Mouse (Mus musculus) neural tube, embryonic 12.5 days (tissue): ENCODE results near the gene Adat2. TPM values are rescaled to one million over a fixed set of nuclear protein-coding genes. Genes with fewer than 3 reads are reported as not detected.
A peak's percentile ranks its signal among the peaks of the same experiment; 100 is the strongest.

Source experiments
- ATAC-seq: fragments of 200-750 bp; cut with Nextera tagmentation; 2 replicates; pipeline ENCODE4 v1.8.0; 2017; ENCODE audit warnings: low read depth, mild to moderate bottlenecking, moderate TSS enrichment, moderate library complexity; ENCODE audit not compliant: low FRiP score
- H3K27ac ChIP-seq: fragments of 300-500 bp; sonication (generic); 2 replicates; pipeline ENCODE4 v1.5.1; 2016
- H3K27me3 ChIP-seq: fragments of 300-500 bp; sonication (generic); replicated peaks from 2 replicates; pipeline ENCODE4 v1.6.1; 2016; ENCODE audit warnings: mild to moderate bottlenecking
- H3K36me3 ChIP-seq: fragments of 300-500 bp; sonication (generic); 2 replicates; pipeline ENCODE4 v1.6.1; 2016; ENCODE audit warnings: mild to moderate bottlenecking
- H3K4me1 ChIP-seq: fragments of 300-500 bp; sonication (generic); 2 replicates; pipeline ENCODE4 v1.6.1; 2016
- H3K4me2 ChIP-seq: fragments of 300-500 bp; sonication (generic); replicated peaks from 2 replicates; pipeline ENCODE4 v1.6.1; 2016; ENCODE audit warnings: mild to moderate bottlenecking
- H3K4me3 ChIP-seq: fragments of 300-500 bp; sonication (generic); 2 replicates; pipeline ENCODE4 v1.5.1; 2016
- H3K9ac ChIP-seq: fragments of 300-500 bp; sonication (generic); 2 replicates; pipeline ENCODE4 v1.6.1; 2016; ENCODE audit warnings: mild to moderate bottlenecking
- H3K9me3 ChIP-seq: fragments of 300-500 bp; sonication (generic); 2 replicates; pipeline ENCODE4 v1.6.1; 2016; ENCODE audit warnings: mild to moderate bottlenecking
- WGBS: fragments of 180-500 bp; shearing (Covaris S2); methylation state at CpG from one replicate; pipeline ENCODE4 v1.1.7; 2016; 5-methylcytosine and 5-hydroxymethylcytosine counted together
- polyA plus RNA-seq: library from polyadenylated mRNA; unstranded; fragments of >200 nt; fragmentation: Nextera tagmentation; extraction: Ambion mirVana; gene quantifications from 2 replicates; pipeline ENCODE4 v1.2.1, GENCODE M21; 2016

Adat2 gene
- polyA plus RNA-seq, 1 experiment from 2014 or later: 3.2 TPM

DNA sequence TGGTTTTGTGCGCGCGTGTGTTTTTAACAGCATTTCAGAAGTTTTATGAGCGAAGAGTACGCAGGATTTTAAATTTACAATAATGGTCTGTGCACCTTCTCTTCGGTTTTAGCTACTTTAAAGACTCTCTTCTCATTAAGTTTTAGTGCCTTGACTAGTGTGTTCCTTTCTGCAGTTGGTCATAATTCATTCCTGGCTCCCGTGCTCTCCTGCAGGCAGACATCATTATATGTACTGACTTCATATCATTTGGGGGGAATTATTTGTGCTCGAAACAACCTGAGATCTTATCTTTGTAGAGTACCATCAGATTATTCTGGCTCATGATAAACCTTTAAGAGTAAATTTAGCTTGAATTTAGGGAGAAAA lies 12.4 kb downstream of the Adat2 start:
- 38% methylated on average over 8 of the region's 8 CpGs for WGBS
- Histone ChIP-seq H3K27ac (no peak overlapping the region), H3K9me3 (no peaks in the 10 kb centered on the region), H3K4me1 (peaks cover 2% of the 10 kb centered on the region; the same call in 1 of the 2 replicates), H3K36me3 (0 out of 2 replicates have a peak, but pooled peaks cover 3% of the 10 kb centered on the region), H3K27me3 (peaks cover 8% of the 10 kb centered on the region), H3K9ac (no peak overlapping the region), H3K4me2 (peak overlapping the region; percentile 53), H3K4me3 (no peak overlapping the region)
- ATAC-seq: peak; percentile 52

DNA sequence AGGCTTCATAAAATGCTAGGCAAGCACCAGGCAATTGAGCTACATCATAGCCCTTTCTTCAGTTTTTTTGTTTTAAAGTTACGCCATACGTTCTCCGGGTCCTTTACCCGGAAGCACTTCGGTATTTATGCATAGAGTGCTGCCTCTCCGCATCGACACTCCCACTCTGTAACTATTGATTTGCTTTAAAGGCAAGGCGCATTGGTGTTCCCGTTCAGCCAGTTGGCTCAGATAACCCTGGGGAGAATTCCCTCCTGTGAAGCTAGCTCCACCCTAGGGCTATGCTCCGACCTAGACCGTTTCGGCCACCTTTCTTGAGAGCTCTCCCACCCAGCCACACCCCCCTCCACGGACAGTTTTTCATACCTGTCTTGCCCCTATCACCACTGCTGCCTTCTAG lies 13.7 kb downstream of the Adat2 start:
- no peaks in the 10 kb centered on the region for H3K9me3 ChIP-seq
- H3K36me3 ChIP-seq: no peaks in the 10 kb centered on the region
- 64% methylated on average over 13 of the region's 13 CpGs for WGBS
- peaks cover 8% of the 10 kb centered on the region for H3K27me3 ChIP-seq
- H3K4me3 ChIP-seq: no peak overlapping the region
- peaks cover 3% of the 10 kb centered on the region; the same call in 1 of the 2 replicates for H3K4me1 ChIP-seq
- no peak overlapping the region for H3K27ac ChIP-seq
- H3K4me2 ChIP-seq: no peak overlapping the region
- H3K9ac ChIP-seq: no peak overlapping the region
- ATAC-seq: no peak

DNA sequence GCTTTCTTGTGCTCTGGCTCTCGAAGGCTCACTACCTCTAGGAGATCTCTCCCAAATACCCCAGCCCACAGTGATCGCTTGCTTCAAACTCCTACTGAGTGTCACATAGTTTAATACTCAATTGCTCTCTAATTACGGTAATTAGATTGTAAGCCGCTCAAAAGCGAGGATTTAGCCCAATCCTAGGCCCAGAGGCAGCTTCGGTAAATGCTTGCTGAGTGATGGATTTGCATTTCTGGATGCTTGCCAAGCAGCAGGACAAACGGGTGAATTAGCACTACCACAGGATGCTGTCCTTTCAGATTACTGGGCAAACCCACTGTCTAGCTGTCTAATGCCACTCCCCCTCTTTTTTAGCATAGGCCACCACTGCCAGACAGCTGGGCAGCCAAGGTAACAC lies 17.1 kb downstream of the Adat2 start:
- Histone ChIP-seq H3K36me3 (no peaks in the 10 kb centered on the region), H3K27ac (no peak overlapping the region), H3K9ac (no peak overlapping the region), H3K27me3 (peaks cover 8% of the 10 kb centered on the region), H3K4me1 (peaks cover 7% of the 10 kb centered on the region; the same call in 1 of the 2 replicates), H3K4me3 (no peak overlapping the region), H3K4me2 (no peak overlapping the region), H3K9me3 (no peaks in the 10 kb centered on the region)
- ATAC-seq: peak; percentile 68
- 12% methylated on average over 7 of the region's 7 CpGs for WGBS

DNA sequence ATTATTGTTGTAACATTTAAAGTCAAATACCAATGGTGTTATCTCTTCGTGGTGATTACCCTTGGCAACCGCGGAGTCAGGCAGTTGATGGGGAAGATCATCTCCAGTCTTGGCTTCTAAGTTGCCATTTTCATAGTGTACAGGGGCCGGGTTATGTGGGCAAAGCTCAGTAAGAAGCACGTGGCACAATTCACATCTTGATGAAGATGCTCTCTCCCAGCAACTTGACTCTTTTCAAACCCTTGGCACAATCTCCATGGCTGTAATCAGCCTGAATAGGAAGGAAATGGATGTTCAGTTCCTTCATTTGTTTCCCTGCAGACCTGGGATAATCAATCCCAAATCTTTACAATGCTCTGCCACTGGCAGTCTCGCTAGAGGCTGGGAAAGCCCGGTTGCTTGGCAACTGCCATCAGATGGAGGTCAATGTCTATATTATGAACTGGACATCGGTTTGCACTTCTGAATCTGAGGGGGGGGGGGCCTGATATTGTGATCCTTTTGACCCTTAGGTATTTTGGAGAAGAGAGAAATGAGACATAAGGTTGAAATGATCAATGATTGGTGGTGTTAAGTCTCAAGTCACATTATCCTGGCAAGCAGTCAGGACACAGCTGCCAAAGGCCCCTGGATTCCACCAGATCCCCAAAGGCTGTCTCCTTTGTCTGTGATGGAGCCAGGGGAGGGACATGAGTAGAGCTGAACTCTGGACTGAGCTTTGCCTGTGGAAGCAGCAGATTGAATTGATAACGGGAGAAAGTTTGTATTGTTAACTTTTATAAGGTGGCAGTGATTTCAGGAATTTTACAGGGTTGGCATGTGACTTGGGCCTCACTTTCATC lies 18.2 kb downstream of the Adat2 start:
- Histone ChIP-seq H3K9me3 (no peaks in the 10 kb centered on the region), H3K36me3 (no peaks in the 10 kb centered on the region), H3K4me3 (no peak overlapping the region), H3K4me2 (no peak overlapping the region), H3K27ac (no peak overlapping the region), H3K27me3 (peaks cover 7% of the 10 kb centered on the region), H3K9ac (no peak overlapping the region), H3K4me1 (peaks cover 7% of the 10 kb centered on the region; the same call in 1 of the 2 replicates)
- peak; percentile 48; the same call in 1 of the 2 replicates for ATAC-seq
- 38% methylated on average over 9 of the region's 9 CpGs for WGBS

DNA sequence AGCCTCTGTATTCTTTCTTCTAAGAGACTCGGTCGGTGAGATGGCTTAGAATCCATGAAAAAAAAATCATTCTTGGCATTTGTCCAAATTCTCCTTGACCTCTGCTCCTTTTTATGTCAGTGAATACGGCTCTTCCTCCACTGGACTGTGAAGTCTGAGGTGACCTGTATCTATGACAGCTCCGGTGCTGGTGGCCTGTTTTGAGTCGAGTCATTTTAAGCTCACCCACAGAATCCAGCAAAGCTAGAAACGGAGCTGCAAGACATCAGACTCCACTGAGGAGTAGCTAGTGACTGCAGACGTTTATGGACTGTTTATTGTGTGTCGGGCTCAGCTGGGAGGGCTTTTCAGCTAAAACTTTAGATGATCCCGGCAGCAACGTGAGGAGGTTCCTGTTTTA lies 19.3 kb downstream of the Adat2 start:
- H3K9ac ChIP-seq: no peak overlapping the region
- no peaks in the 10 kb centered on the region for H3K27me3 ChIP-seq
- no peaks in the 10 kb centered on the region for H3K9me3 ChIP-seq
- no peak overlapping the region for H3K4me2 ChIP-seq
- H3K4me1 ChIP-seq: peaks cover 7% of the 10 kb centered on the region; the same call in 1 of the 2 replicates
- no peak for ATAC-seq
- WGBS: 47% methylated on average over 10 of the region's 10 CpGs
- H3K27ac ChIP-seq: no peak overlapping the region
- H3K4me3 ChIP-seq: no peak overlapping the region
- no peaks in the 10 kb centered on the region for H3K36me3 ChIP-seq

DNA sequence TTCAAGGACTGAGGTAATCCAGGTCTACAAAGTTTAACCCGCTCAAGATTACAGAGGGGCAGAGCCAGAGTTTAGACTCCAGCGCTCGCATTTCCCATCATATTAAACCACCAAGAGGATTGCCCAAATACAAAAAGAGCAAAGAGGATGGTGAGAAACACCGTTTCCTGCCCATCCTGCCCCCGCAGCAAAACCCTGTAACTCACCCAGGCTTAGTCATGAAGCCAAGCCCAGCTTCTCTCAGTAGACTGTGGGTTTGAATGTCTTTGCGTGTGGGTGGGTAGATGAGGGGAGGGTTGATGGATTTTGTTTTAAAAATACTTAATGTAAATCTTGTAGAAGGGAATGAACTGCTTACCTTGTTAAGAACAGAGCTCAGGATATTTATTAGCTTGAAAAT lies 19.7 kb downstream of the Adat2 start:
- Histone ChIP-seq H3K27ac (no peak overlapping the region), H3K9ac (no peak overlapping the region), H3K27me3 (no peaks in the 10 kb centered on the region), H3K36me3 (no peaks in the 10 kb centered on the region), H3K4me2 (no peak overlapping the region), H3K9me3 (no peaks in the 10 kb centered on the region), H3K4me1 (peaks cover 7% of the 10 kb centered on the region; the same call in 1 of the 2 replicates), H3K4me3 (no peak overlapping the region)
- whole genome bisulfite sequencing: 86% methylated on average over 6 of the region's 6 CpGs
- ATAC-seq: no peak

DNA sequence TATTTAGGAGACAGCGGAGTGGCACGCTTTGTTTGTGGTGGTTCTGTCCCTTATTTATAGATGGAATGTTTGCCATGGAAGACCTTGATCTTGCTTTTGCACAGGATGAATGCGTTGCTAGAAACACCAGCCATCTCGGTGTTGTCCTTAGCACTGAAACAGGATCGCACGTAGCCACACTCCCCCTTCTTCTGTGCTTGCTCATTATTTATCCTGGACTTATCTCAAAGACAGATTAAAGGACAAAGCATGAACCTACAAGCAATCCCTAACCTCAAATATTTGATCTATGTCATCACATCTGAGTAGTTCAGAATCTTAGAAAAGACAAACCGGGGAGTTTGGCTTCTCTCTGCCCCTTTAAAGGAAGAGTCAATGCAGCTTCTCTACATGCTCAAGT lies 24.4 kb downstream of the Adat2 start:
- Histone ChIP-seq H3K4me1 (no peaks in the 10 kb centered on the region), H3K27ac (no peak overlapping the region), H3K4me3 (no peak overlapping the region), H3K9ac (no peak overlapping the region), H3K9me3 (no peaks in the 10 kb centered on the region), H3K36me3 (no peaks in the 10 kb centered on the region), H3K27me3 (no peaks in the 10 kb centered on the region), H3K4me2 (no peak overlapping the region)
- ATAC-seq: no peak
- 93% methylated on average over 7 of the region's 7 CpGs for WGBS

DNA sequence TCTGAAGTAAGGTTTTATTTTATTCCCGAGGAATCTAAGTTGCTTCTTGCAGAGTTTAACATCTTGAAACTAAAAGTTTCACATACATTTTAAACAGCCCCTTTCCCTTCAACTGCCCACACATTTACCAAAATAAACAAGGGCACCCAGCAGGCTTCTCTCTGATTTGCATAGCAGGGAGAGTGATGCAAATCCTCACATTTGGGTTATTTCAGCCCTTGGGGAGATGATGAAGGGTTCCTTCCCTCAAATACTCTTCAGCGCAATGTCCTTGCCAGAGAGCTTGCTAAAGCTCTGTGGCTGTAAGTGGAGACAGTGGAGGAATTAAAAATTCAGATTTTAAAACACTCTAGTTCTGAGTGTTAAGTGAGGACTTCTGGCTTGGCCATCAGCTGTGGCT lies 35.2 kb downstream of the Adat2 start:
- no peak overlapping the region for H3K4me2 ChIP-seq
- 84% methylated on average over 2 of the region's 2 CpGs for WGBS
- H3K9me3 ChIP-seq: no peaks in the 10 kb centered on the region
- H3K4me3 ChIP-seq: no peak overlapping the region
- H3K4me1 ChIP-seq: no peaks in the 10 kb centered on the region
- H3K27me3 ChIP-seq: no peaks in the 10 kb centered on the region
- H3K36me3 ChIP-seq: no peaks in the 10 kb centered on the region
- no peak overlapping the region for H3K9ac ChIP-seq
- H3K27ac ChIP-seq: no peak overlapping the region
- no peak for ATAC-seq

DNA sequence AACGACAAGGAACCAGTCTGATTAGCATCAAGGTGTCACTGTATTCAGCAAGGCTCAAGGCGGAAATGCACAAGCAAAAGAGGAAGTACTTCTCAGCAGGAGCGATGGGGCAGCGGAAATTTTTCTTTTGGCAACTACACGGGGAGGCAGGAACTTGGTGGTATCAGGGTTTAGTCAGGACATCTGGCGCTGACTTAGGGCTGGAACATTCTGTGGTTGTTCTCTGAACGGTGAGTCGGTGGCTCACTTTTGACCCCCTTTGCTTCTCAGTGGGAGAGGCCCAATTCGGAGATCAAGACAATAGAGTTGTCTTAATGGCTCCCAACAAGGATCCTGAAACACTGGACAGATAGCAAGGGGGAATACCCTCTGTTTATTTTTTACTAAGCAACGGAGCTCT lies 39.5 kb downstream of the Adat2 start:
- Histone ChIP-seq H3K4me2 (no peak overlapping the region), H3K36me3 (no peaks in the 10 kb centered on the region), H3K9me3 (no peaks in the 10 kb centered on the region), H3K27me3 (no peaks in the 10 kb centered on the region), H3K9ac (no peak overlapping the region), H3K4me3 (no peak overlapping the region), H3K27ac (no peak overlapping the region), H3K4me1 (no peaks in the 10 kb centered on the region)
- 90% methylated on average over 10 of the region's 10 CpGs for WGBS
- no peak for ATAC-seq

DNA sequence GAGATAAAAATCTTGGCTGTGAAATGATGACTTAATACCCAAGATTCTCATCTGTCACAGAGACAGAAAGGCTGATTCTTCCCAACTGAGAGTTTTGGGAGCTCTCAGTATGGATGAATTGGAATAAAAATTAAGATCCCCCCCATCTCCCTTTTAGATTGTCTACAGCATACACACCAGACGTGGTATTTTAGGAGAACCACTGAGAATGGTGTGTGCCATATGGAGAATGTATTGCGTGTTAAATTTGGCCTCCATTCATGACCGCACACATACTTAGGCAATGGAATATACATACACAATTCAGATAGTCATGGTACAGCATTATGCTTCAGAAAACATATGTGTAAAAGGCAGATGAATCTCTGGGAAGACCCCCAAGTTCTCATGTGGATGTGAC lies 40.8 kb downstream of the Adat2 start:
- Histone ChIP-seq H3K27ac (no peak overlapping the region), H3K4me2 (no peak overlapping the region), H3K36me3 (no peaks in the 10 kb centered on the region), H3K4me3 (no peak overlapping the region), H3K9me3 (no peaks in the 10 kb centered on the region), H3K27me3 (no peaks in the 10 kb centered on the region), H3K4me1 (no peaks in the 10 kb centered on the region), H3K9ac (no peak overlapping the region)
- ATAC-seq: no peak
- 91% methylated on average over 3 of the region's 3 CpGs for WGBS

DNA sequence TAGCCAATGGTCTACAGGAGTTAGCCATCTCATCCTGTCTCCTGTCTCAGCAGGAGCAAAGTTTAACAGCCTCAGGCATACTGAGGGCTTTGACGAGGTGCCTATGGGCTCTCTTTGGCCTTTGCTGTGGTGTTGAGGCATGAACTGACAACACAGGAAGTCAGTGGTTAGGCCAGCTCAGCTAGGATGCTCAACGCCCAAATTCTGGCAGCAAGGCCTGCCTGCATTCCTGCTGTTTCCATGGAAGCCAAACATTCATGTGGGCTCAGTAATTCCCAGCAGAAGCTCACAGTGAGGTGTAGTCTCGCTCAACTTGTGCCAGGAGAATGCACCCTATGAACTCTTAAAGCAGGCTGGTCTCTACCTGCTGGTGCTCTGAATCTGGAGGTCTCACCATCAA lies 43.4 kb downstream of the Adat2 start:
- Histone ChIP-seq H3K9me3 (no peaks in the 10 kb centered on the region), H3K36me3 (no peaks in the 10 kb centered on the region), H3K4me1 (no peaks in the 10 kb centered on the region), H3K27ac (no peak overlapping the region), H3K9ac (no peak overlapping the region), H3K4me3 (no peak overlapping the region), H3K4me2 (no peak overlapping the region), H3K27me3 (no peaks in the 10 kb centered on the region)
- ATAC-seq: no peak
- WGBS: 44% methylated on average over 3 of the region's 3 CpGs

DNA sequence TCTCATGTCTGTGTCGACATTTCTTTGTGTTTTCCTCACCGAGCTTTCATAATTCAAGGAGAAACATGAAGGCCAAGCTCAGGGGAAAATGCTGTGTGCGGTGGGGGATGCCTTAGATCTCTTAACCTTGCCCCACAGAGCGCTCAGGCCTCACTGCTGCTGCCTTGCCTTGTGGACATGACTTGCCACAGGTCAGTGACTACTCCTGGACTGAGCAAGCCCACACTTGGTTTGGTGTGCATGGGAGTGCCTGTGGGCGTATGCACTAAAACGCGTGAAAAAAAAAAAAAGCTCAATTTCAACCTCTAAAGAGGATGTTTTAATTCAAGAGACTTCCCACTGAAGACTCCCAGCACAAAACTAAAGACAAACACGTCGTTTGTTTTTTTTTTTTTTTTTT lies 44.2 kb downstream of the Adat2 start:
- H3K4me1 ChIP-seq: no peaks in the 10 kb centered on the region
- no peak for ATAC-seq
- no peaks in the 10 kb centered on the region for H3K9me3 ChIP-seq
- H3K36me3 ChIP-seq: no peaks in the 10 kb centered on the region
- no peak overlapping the region for H3K27ac ChIP-seq
- 81% methylated on average over 9 of the region's 9 CpGs for WGBS
- no peaks in the 10 kb centered on the region for H3K27me3 ChIP-seq
- no peak overlapping the region for H3K4me2 ChIP-seq
- no peak overlapping the region for H3K4me3 ChIP-seq
- no peak overlapping the region for H3K9ac ChIP-seq

DNA sequence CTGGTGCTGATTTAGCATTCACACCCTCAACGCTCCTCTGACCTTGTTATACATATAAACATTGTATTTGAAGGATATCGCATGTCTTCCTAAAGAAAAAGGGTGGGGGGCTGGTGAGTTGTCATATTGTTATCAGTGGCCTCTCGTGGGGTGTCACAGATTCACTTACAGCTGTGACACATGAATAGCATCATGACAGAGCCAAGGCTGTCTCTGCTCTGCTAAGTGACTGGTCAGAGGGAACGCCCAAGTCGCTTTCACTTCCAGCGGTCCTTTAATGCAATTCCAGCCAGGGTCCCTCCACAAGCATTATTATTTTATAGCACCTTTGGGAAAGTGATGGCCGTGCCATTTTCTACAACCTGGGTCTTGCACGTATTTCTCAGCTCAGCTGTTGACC lies 44.8 kb downstream of the Adat2 start:
- Histone ChIP-seq H3K27me3 (no peaks in the 10 kb centered on the region), H3K4me1 (no peaks in the 10 kb centered on the region), H3K9me3 (no peaks in the 10 kb centered on the region), H3K27ac (no peak overlapping the region), H3K9ac (no peak overlapping the region), H3K4me2 (no peak overlapping the region), H3K4me3 (no peak overlapping the region), H3K36me3 (no peaks in the 10 kb centered on the region)
- WGBS: 69% methylated on average over 8 of the region's 8 CpGs
- ATAC-seq: no peak
